Mouse (Mus musculus): ENCODE measurements at regions not wholly inside any gene's neighbourhood (a gene's known extent, or its start where the extent isn't known, plus 50 kb on each side); places are given as distances from the start of the nearest gene placed in this dataset.
"Not testable (repeated sequence)": the region's sequence is repeated elsewhere in the genome, so short reads cannot be mapped to it uniquely, and the experiment has no call there.

GRCm38 (mm10) chr10:46629876-46630275, 1052.2 kb downstream of the Hace1 start:
- no peak for DNase-seq (ENCODE audit: low spot score in 2 of 2)

- no peak for DNase-seq (ENCODE audit: low spot score in 2 of 2)
Observed at GRCm38 (mm10) chr10:46663041-46663440, 1085.4 kb downstream of the Hace1 start.

- not testable (repeated sequence) for DNase-seq (ENCODE audit: low spot score in 2 of 2)
Observed at GRCm38 (mm10) chr10:46689823-46690372, 1112.3 kb downstream of the Hace1 start.

GRCm38 (mm10) chr10:46692661-46693060, 1115.0 kb downstream of the Hace1 start:
- no peak for DNase-seq (ENCODE audit: low spot score in 2 of 2)

- DNase-seq (ENCODE audit: low spot score in 2 of 2), result peak; percentile 22
Observed at GRCm38 (mm10) chr10:46697363-46698246, 1120.0 kb downstream of the Hace1 start.

- no peak for DNase-seq (ENCODE audit: low spot score in 2 of 2)
Observed at GRCm38 (mm10) chr10:46701221-46701620, 1123.6 kb downstream of the Hace1 start.

GRCm38 (mm10) chr10:46708022-46708421, 1130.4 kb downstream of the Hace1 start:
- DNase-seq (ENCODE audit: low spot score in 2 of 2), result not testable (repeated sequence)

GRCm38 (mm10) chr10:46712690-46713089, 1135.1 kb downstream of the Hace1 start:
- DNase-seq (ENCODE audit: low spot score in 2 of 2), result no peak

- no peak for DNase-seq (ENCODE audit: low spot score in 2 of 2)
Observed at GRCm38 (mm10) chr10:46718349-46719087, 1140.9 kb downstream of the Hace1 start.

- no peak for DNase-seq (ENCODE audit: low spot score in 2 of 2)
Observed at GRCm38 (mm10) chr10:46719088-46719469, 1141.5 kb downstream of the Hace1 start.

GRCm38 (mm10) chr10:46723666-46724065, 1146.0 kb downstream of the Hace1 start:
- DNase-seq (ENCODE audit: low spot score in 2 of 2), result no peak

GRCm38 (mm10) chr10:46730601-46731000, 1153.0 kb downstream of the Hace1 start:
- no peak for DNase-seq (ENCODE audit: low spot score in 2 of 2)

GRCm38 (mm10) chr10:46733760-46734265, 1156.2 kb downstream of the Hace1 start:
- no peak for DNase-seq (ENCODE audit: low spot score in 2 of 2)

GRCm38 (mm10) chr10:46741098-46741497, 1163.5 kb downstream of the Hace1 start:
- DNase-seq (ENCODE audit: low spot score in 2 of 2), result no peak

- no peak for DNase-seq (ENCODE audit: low spot score in 2 of 2)
Observed at GRCm38 (mm10) chr10:46742131-46742530, 1164.5 kb downstream of the Hace1 start.

GRCm38 (mm10) chr10:46760923-46761322, 1183.3 kb downstream of the Hace1 start:
- no peak for DNase-seq (ENCODE audit: low spot score in 2 of 2)

- no peak for DNase-seq (ENCODE audit: low spot score in 2 of 2)
Observed at GRCm38 (mm10) chr10:46778729-46779128, 1201.1 kb downstream of the Hace1 start.

- not testable (repeated sequence) for DNase-seq (ENCODE audit: low spot score in 2 of 2)
Observed at GRCm38 (mm10) chr10:46785723-46786122, 1208.1 kb downstream of the Hace1 start.

- DNase-seq (ENCODE audit: low spot score in 2 of 2), result no peak
Observed at GRCm38 (mm10) chr10:46814271-46814670, 1236.6 kb downstream of the Hace1 start.

GRCm38 (mm10) chr10:46819133-46819532, 1241.5 kb downstream of the Hace1 start:
- DNase-seq (ENCODE audit: low spot score in 2 of 2), result no peak

GRCm38 (mm10) chr10:46819965-46820364, 1242.3 kb downstream of the Hace1 start:
- DNase-seq (ENCODE audit: low spot score in 2 of 2), result no peak

- DNase-seq (ENCODE audit: low spot score in 2 of 2), result no peak
Observed at GRCm38 (mm10) chr10:46823837-46824236, 1246.2 kb downstream of the Hace1 start.

Measured in frontal cortex, postnatal 10 days (tissue).